Mouse (Mus musculus): ENCODE measurements at regions not wholly inside any gene's neighbourhood (a gene's known extent, or its start where the extent isn't known, plus 50 kb on each side); places are given as distances from the start of the nearest gene placed in this dataset.

DNA sequence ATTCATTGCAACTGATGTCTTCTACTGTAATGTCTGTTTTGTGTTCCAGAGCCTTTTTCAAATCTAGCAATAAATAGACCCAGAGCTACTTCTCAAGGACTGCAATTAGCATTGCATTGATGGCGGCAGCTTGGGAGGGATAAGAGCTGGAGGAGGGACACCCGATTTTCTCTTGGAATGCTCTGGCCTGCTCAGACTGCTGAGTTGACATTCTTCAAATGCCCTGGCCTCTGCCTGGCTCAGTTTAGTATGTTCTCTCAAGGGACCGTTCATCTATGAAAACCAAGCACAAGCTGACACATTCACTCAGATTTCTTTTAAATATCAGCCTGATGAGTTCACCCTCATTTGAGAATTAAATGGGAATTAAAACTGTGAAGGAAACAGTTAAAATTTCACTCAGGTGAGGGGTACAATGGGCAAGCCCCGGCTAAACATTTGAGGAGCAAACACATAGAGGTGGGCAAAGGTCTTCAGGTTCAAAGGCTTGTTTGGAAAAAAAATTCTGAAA, 70.5 kb upstream of the Bcl6 start:
- DNase-seq (ENCODE audit: low spot score in 2 of 2): no peak

- DNase-seq (ENCODE audit: low spot score in 2 of 2): no peak
These were observed 68.4 kb upstream of the Bcl6 start for GRCm38 (mm10) chr16:24056885-24057531.

- no peak for DNase-seq (ENCODE audit: low spot score in 2 of 2)
These were observed 67.7 kb upstream of the Bcl6 start for GRCm38 (mm10) chr16:24056123-24056884.

GRCm38 (mm10) chr16:24054293-24054692, 65.6 kb upstream of the Bcl6 start:
- no peak for DNase-seq (ENCODE audit: low spot score in 2 of 2)

- DNase-seq (ENCODE audit: low spot score in 2 of 2): no peak
These were observed 64.8 kb upstream of the Bcl6 start for GRCm38 (mm10) chr16:24053403-24053802.

- no peak for DNase-seq (ENCODE audit: low spot score in 2 of 2)
These were observed 62.4 kb upstream of the Bcl6 start for GRCm38 (mm10) chr16:24050856-24051640.

GRCm38 (mm10) chr16:24043779-24044178, 55.1 kb upstream of the Bcl6 start:
- DNase-seq (ENCODE audit: low spot score in 2 of 2): no peak

DNA sequence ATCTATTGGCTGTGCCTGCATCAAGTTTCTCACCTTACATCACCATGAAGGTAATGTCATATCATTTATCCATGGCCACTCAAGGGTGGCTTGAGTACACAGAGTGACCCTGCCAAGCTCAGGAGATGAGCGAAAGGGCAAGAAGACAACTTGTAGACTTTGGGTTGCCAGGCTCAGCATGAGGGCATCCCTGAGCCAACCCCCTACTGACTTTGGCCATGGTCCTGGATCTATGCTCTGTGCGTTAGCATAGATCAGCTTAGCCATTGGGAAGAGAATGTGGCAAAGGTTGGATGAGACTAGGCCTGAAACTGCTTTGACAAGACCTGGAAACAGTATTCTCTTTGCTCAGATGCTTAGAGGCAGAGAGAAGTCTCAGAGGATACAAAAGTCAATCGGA, 54.3 kb upstream of the Bcl6 start:
- DNase-seq (ENCODE audit: low spot score in 2 of 2): no peak

DNA sequence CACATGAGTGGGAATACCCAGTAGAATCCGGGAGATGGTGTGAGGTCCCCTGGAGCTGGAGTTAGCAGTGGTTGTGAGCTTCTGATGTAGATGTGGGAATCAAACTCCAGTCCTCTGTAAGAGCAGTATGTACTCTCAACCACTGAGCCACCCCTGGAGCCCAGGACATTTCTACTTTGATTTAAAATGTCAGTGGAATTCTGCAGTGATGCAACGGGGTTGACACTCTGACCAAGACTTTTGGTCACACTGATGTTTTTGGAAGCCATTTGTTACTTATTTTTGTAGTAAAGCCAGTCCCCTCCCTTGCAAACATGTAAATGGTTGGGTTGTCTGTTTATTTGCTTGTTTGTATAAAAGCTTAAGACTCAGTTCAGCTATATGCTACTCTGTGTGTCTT, 53.6 kb upstream of the Bcl6 start:
- DNase-seq (ENCODE audit: low spot score in 2 of 2): no peak

- no peak for DNase-seq (ENCODE audit: low spot score in 2 of 2)
These were observed 52.8 kb upstream of the Bcl6 start for GRCm38 (mm10) chr16:24041403-24041802.

DNA sequence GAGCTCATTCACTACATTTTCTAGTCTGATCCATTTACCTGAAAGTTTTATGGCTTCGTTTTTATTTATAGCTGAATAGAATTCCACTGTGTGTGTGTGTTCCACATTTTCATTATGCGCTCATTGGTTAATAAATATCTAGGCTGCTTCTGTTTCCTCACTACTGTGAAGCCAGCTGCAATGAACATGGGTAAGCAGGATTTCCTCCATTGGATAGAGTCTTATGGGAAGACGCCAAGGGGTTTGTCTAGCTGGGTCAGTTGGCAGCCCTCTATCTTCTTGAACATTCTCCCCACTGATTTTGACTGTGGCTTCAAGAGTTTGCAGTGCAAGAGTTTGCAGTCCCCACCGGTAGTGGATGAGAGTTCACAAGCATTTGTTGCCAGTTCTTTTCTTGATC, 51.1 kb upstream of the Bcl6 start:
- no peak for DNase-seq (ENCODE audit: low spot score in 2 of 2)
